Mouse (Mus musculus): ENCODE results near the gene Dppa3. TPM values are rescaled to one million over a fixed set of nuclear protein-coding genes. Genes with fewer than 3 reads are reported as not detected.
"Not testable (repeated sequence)": the region's sequence is repeated elsewhere in the genome, so short reads cannot be mapped to it uniquely, and the experiment has no call there.

Gene Dppa3
- polyA plus RNA-seq, 2 experiments, result 0.10 TPM; not detected in 1

DNA sequence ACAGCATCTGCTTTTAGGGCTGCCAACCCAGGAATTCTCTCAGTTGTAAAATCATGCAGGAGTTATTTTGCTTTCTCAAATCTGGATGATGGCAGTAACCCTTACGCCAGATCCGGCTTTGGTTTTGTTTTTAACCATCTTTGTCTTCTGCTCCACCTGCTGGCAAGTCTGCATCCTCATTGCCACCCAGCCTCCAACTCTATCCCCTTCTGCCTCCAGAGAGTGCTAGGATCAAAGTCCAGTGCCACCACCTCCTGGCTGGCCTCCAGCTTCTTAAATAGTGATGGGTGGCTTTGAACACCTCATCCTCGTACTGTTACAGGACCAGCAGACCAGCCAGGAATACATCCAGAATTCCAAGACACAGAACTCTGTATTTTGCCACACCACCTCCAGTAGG lies 10.5 kb downstream of the Dppa3 start:
- DNase-seq (ENCODE audit: low spot score), result no peak
- Histone ChIP-seq H3K27ac (replicated peaks; ENCODE audit: low read depth, low read length) (no peak overlapping the region), H3K9ac (ENCODE audit: low read depth, low read length, severe bottlenecking) (no peak overlapping the region), H3K4me2 (replicated peaks; ENCODE audit: low read depth, low read length, severe bottlenecking) (no peak overlapping the region), H3K9me3 (ENCODE audit: control insufficient read depth, low read length) (no peaks in the 10 kb centered on the region), H3K36me3 (ENCODE audit: control insufficient read depth, insufficient read depth, low read length) (no peaks in the 10 kb centered on the region), H3K4me3 (replicated peaks; ENCODE audit: low read length) (no peak overlapping the region), H3K27me3 (ENCODE audit: control insufficient read depth, insufficient read depth, low read length) (no peaks in the 10 kb centered on the region), H3K4me1 (ENCODE audit: control insufficient read depth, insufficient read depth, low read length) (no peaks in the 10 kb centered on the region)
- WGBS, result 64% methylated on average over 3 of the region's 3 CpGs
- TF ChIP-seq POLR2A (IDR thresholded peaks at IDR 0.05; ENCODE audit: borderline replicate concordance, extremely low read depth, insufficient read depth, insufficient read length), result no peak
- no peak for ATAC-seq (ENCODE audit: low FRiP score, low read depth)

DNA sequence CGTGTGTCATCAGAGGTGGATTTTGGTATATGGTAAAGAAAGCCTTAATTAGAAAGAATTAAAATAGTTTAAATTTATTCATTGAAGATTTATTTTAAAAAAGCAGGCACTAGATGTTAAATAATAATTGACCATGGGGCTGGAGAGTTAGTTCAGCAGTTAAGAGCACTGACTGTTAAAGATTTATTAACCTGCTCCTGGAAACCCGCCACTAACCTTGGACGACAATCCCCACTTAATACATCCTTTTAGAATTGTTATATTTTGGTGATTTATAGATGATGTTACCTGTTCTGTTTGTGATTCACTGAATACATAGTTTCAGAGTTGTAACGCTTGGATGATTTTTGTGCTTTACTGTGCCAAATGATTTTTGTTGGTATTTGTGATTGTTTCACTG lies 11.4 kb downstream of the Dppa3 start:
- not testable (repeated sequence) for H3K4me3 ChIP-seq (replicated peaks; ENCODE audit: low read length)

DNA sequence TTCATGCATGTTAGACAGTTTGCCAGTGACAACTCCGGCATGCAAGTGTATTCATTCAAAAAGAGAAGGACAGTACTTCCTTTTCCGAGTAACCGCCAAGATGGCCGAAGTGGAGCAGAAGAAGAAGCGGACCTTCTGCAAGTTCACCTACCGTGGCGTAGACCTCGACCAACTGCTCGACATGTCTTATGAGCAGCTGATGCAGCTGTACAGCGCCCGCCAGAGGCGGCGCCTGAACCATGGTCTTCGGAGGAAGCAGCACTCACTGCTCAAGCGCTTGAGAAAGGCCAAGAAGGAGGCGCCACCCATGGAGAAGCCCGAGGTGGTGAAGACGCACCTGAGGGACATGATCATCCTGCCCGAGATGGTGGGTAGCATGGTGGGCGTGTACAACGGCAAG lies 18.0 kb downstream of the Dppa3 start:
- H3K36me3 ChIP-seq (ENCODE audit: control insufficient read depth, insufficient read depth, low read length); H3K9ac ChIP-seq (ENCODE audit: low read depth, low read length, severe bottlenecking); H3K27ac ChIP-seq (replicated peaks; ENCODE audit: low read depth, low read length); H3K4me1 ChIP-seq (ENCODE audit: control insufficient read depth, insufficient read depth, low read length); H3K9me3 ChIP-seq (ENCODE audit: control insufficient read depth, low read length); ATAC-seq (ENCODE audit: low FRiP score, low read depth); H3K27me3 ChIP-seq (ENCODE audit: control insufficient read depth, insufficient read depth, low read length); H3K4me3 ChIP-seq (replicated peaks; ENCODE audit: low read length); H3K4me2 ChIP-seq (replicated peaks; ENCODE audit: low read depth, low read length, severe bottlenecking); DNase-seq (ENCODE audit: low spot score): not testable (repeated sequence)
- 94% methylated on average over 20 of the region's 21 CpGs for WGBS

More for the DNA sequence above, 11.4 kb downstream of the Dppa3 start:
- not testable (repeated sequence) for ATAC-seq (ENCODE audit: low FRiP score, low read depth); H3K4me2 ChIP-seq (replicated peaks; ENCODE audit: low read depth, low read length, severe bottlenecking); DNase-seq (ENCODE audit: low spot score); H3K4me1 ChIP-seq (ENCODE audit: control insufficient read depth, insufficient read depth, low read length); H3K36me3 ChIP-seq (ENCODE audit: control insufficient read depth, insufficient read depth, low read length); H3K27me3 ChIP-seq (ENCODE audit: control insufficient read depth, insufficient read depth, low read length); H3K9me3 ChIP-seq (ENCODE audit: control insufficient read depth, low read length); H3K9ac ChIP-seq (ENCODE audit: low read depth, low read length, severe bottlenecking); H3K27ac ChIP-seq (replicated peaks; ENCODE audit: low read depth, low read length)
- 63% methylated on average over 4 of the region's 4 CpGs for WGBS

DNA sequence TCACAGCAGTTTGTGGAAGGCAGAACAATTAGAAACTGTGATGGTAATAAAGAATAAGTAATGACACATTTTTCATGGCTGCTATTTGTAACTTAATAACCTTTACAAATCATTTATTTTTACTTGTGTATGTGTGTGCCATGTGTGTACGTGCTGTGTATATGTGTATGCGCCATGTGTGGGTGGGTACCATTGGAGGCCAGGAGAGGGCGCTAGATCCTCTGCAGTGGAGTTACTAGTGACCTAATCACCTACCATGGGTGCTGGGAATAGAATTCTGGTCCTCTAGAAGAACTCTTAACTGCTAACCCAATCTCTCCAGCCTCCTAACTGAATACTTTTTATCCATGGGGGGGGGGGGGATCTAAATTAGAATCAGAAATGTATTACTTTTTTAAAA lies 23.7 kb downstream of the Dppa3 start:
- no peak for DNase-seq (ENCODE audit: low spot score)
- H3K27me3 ChIP-seq (ENCODE audit: control insufficient read depth, insufficient read depth, low read length), result no peaks in the 10 kb centered on the region
- WGBS, result 88% methylated on average over 3 of the region's 3 CpGs
- no peak for ATAC-seq (ENCODE audit: low FRiP score, low read depth)
- no peak overlapping the region for H3K4me2 ChIP-seq (replicated peaks; ENCODE audit: low read depth, low read length, severe bottlenecking)
- no peak for TF ChIP-seq POLR2A (IDR thresholded peaks at IDR 0.05; ENCODE audit: borderline replicate concordance, extremely low read depth, insufficient read depth, insufficient read length)
- H3K9me3 ChIP-seq (ENCODE audit: control insufficient read depth, low read length), result no peaks in the 10 kb centered on the region
- no peak overlapping the region for H3K4me3 ChIP-seq (replicated peaks; ENCODE audit: low read length)
- no peaks in the 10 kb centered on the region for H3K4me1 ChIP-seq (ENCODE audit: control insufficient read depth, insufficient read depth, low read length)
- no peak overlapping the region for H3K9ac ChIP-seq (ENCODE audit: low read depth, low read length, severe bottlenecking)
- H3K36me3 ChIP-seq (ENCODE audit: control insufficient read depth, insufficient read depth, low read length), result no peaks in the 10 kb centered on the region
- H3K27ac ChIP-seq (replicated peaks; ENCODE audit: low read depth, low read length), result no peak overlapping the region

DNA sequence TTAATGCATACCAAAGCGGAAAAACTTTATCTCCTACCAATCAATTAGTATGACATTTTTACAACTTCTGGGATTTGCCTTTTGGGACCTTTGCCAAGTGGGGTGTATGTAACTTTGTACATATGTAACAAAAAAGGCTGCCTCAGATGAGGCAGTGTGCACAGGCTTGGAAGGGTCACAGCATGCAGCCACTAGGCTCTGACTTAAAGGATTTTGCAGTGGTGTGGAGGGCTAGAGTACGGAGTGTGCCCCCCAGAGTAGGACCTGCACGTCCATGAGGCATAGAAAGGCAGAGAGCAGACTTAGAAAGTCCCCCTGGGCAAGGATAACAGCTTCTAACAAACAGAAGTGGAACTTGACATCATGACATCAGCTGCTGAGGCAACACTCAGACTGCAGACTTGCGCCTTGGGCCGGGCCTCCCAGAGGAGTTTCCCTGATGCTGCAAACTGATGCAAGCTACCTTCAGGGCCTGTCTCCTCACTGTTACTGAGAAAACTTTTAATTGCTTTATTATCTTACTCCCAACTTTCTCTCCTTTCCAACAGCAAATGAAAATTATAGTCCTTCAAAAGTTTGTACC lies 24.3 kb downstream of the Dppa3 start:
- DNase-seq (ENCODE audit: low spot score) (no peak), ATAC-seq (ENCODE audit: low FRiP score, low read depth) (no peak)
- Histone ChIP-seq H3K27ac (replicated peaks; ENCODE audit: low read depth, low read length) (no peak overlapping the region), H3K4me3 (replicated peaks; ENCODE audit: low read length) (no peak overlapping the region), H3K9ac (ENCODE audit: low read depth, low read length, severe bottlenecking) (no peak overlapping the region), H3K36me3 (ENCODE audit: control insufficient read depth, insufficient read depth, low read length) (no peaks in the 10 kb centered on the region), H3K4me1 (ENCODE audit: control insufficient read depth, insufficient read depth, low read length) (no peaks in the 10 kb centered on the region), H3K4me2 (replicated peaks; ENCODE audit: low read depth, low read length, severe bottlenecking) (no peak overlapping the region), H3K27me3 (ENCODE audit: control insufficient read depth, insufficient read depth, low read length) (no peaks in the 10 kb centered on the region), H3K9me3 (ENCODE audit: control insufficient read depth, low read length) (no peaks in the 10 kb centered on the region)
- TF ChIP-seq POLR2A (IDR thresholded peaks at IDR 0.05; ENCODE audit: borderline replicate concordance, extremely low read depth, insufficient read depth, insufficient read length), result no peak
- 59% methylated on average over 5 of the region's 5 CpGs for WGBS

DNA sequence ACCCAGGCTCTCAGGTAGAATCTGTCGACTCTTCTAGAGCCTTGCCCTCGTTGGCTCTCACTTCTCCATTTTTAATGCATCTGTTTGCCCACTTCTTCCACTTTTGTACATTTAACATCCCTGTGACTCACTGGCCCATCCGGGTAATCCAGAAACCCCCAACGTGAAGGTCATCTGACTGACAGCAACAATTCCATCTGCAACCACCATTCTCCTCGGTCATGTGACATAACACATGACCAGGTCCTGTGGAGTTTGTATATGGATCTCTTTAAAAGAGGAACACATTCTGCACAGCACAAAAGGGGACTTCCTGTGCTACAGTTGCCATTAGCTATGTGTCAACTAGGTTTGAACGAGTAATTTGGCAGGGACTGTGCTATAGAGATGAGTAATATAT lies 28.1 kb downstream of the Dppa3 start:
- no peak for DNase-seq (ENCODE audit: low spot score)
- TF ChIP-seq POLR2A (IDR thresholded peaks at IDR 0.05; ENCODE audit: borderline replicate concordance, extremely low read depth, insufficient read depth, insufficient read length), result no peak
- Histone ChIP-seq H3K4me2 (replicated peaks; ENCODE audit: low read depth, low read length, severe bottlenecking) (no peak overlapping the region), H3K4me3 (replicated peaks; ENCODE audit: low read length) (no peak overlapping the region), H3K27ac (replicated peaks; ENCODE audit: low read depth, low read length) (no peak overlapping the region), H3K9me3 (ENCODE audit: control insufficient read depth, low read length) (no peaks in the 10 kb centered on the region), H3K9ac (ENCODE audit: low read depth, low read length, severe bottlenecking) (no peak overlapping the region), H3K27me3 (ENCODE audit: control insufficient read depth, insufficient read depth, low read length) (no peaks in the 10 kb centered on the region), H3K36me3 (ENCODE audit: control insufficient read depth, insufficient read depth, low read length) (no peaks in the 10 kb centered on the region), H3K4me1 (ENCODE audit: control insufficient read depth, insufficient read depth, low read length) (no peaks in the 10 kb centered on the region)
- no peak for ATAC-seq (ENCODE audit: low FRiP score, low read depth)
- WGBS, result 71% methylated on average over 6 of the region's 6 CpGs
